Mouse (Mus musculus): Measurements from ENCODE around the gene Edem3.

DNA sequence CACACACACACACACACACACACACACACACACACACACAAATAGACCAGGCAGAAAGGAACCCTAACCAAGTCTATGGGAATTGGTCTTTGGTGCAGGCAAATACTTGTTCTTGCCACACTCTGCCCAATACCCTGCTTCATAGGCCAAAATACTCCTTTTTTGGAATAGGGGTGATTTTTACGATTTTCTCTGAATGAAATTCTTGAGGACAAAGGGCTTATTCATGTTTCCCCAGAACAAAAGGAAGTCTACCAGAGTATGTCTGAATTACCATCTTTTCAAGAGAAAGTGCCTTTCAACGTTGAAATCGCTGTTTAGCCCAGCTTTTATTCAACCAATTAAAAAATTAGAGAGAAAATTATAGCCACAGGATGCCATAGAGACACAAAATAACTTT, 96.8 kb downstream of the Edem3 start:
- no peak for TF ChIP-seq CTCF (IDR thresholded peaks at IDR 0.05; ENCODE audit: borderline replicate concordance, control insufficient read depth, extremely low read depth, insufficient read depth, low read length, poor library complexity)
- TF ChIP-seq POLR2A (IDR thresholded peaks at IDR 0.05; ENCODE audit: control insufficient read depth, extremely low read depth, insufficient read depth, low read length, poor library complexity), result no peak

Data from thymus, adult 2 months (tissue).